Mouse (Mus musculus) heart, adult 2 months (tissue): Measurements from ENCODE around the gene Cop1.

Source experiments
- CTCF ChIP-seq: fragments of 200-600 bp; IDR thresholded peaks from 2 replicates; pipeline ENCODE4 v1.8.1; 2022; ENCODE audit warnings: antibody characterized with exemption, mild to moderate bottlenecking, moderate library complexity
- EP300 ChIP-seq: fragments of 200-500 bp; IDR thresholded peaks from 2 replicates; pipeline ENCODE4 v1.6.1; 2011; ENCODE audit warnings: low read depth, low read length, control low read depth; ENCODE audit not compliant: insufficient read depth
- POLR2A ChIP-seq: fragments of 200-500 bp; IDR thresholded peaks from 2 replicates; pipeline ENCODE4 v1.6.1; 2011; ENCODE audit warnings: mild to moderate bottlenecking, low read depth, low read length, control low read depth; ENCODE audit not compliant: insufficient read depth

DNA sequence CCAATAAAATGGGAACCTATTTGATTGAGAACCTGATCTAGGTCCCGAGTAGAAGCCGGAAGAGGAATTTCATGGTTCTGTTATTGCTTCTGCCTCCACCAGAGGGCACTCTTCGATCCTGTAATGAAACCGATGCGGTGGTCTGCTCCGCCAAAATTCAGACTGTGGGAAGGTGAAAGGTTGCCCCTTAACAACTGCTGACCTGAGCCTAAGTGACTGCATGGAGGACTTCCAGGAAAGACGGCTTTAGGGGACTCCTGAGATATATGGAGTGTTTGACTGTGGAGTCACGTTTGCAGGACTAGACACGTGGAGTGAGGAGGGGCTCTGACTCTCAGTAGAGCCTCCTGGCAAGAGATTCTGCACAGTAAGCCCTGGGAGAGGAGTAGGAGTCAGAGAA lies 164.4 kb downstream of the Cop1 start:
- peak; percentile 85 for TF ChIP-seq CTCF
- no peak for TF ChIP-seq POLR2A
- 0 out of 2 replicates have a peak, but pooled peaks have one; percentile 12 for TF ChIP-seq EP300
